Mouse (Mus musculus) MEL (cell line): ENCODE data around the gene Atxn2. TPM values are rescaled to one million over a fixed set of nuclear protein-coding genes. Genes with fewer than 3 reads are reported as not detected.
"Not testable (repeated sequence)": the region's sequence is repeated elsewhere in the genome, so short reads cannot be mapped to it uniquely, and the experiment has no call there.

ENCODE experiments used
- DNase-seq: peaks from one replicate; pipeline ENCODE4 v3.0.0; 2011; ENCODE audit warnings: low read depth, low spot score
- H3K27ac ChIP-seq: 2 replicates; pipeline ENCODE4 v1.5.1; 2012; ENCODE audit warnings: low read depth, mild to moderate bottlenecking, control low read depth, low read length, moderate library complexity; ENCODE audit not compliant: control insufficient read depth
- H3K27me3 ChIP-seq, 2 experiments: fragments of 150-350 bp in 1 of 2; sonication (generic) in 1 of 2; 2 replicates each; pipeline ENCODE4 v1.6.1; 2012; ENCODE audit warnings: low read length in 2 of 2, mild to moderate bottlenecking in 2 of 2, improper control_type of control experiment in 1 of 2, moderate library complexity in 1 of 2; ENCODE audit not compliant: insufficient read depth in 2 of 2, control insufficient read depth in 1 of 2
- H3K36me3 ChIP-seq, 2 experiments: 2 replicates each; pipeline ENCODE4 v1.6.1; 2012 to 2014; ENCODE audit warnings: low read length in 2 of 2, improper control_type of control experiment in 1 of 2, inconsistent platforms in 1 of 2, mild to moderate bottlenecking in 1 of 2; ENCODE audit not compliant: insufficient read depth in 2 of 2, control insufficient read depth in 1 of 2
- H3K4me1 ChIP-seq, 2 experiments: fragments of 150-350 bp in 1 of 2; sonication (generic) in 1 of 2; 2 replicates each; pipeline ENCODE4 v1.6.1; 2012; ENCODE audit warnings: low read length in 2 of 2, improper control_type of control experiment in 1 of 2, mild to moderate bottlenecking in 1 of 2; ENCODE audit not compliant: insufficient read depth in 2 of 2, control insufficient read depth in 1 of 2
- H3K4me3 ChIP-seq, 2 experiments: fragments of 150-350 bp in 1 of 2; sonication (generic) in 1 of 2; 2 replicates each; pipeline ENCODE4 v1.5.1; 2012; ENCODE audit warnings: low read depth in 2 of 2, low read length in 2 of 2, mild to moderate bottlenecking in 2 of 2, moderate library complexity in 2 of 2, control low read depth in 1 of 2, improper control_type of control experiment in 1 of 2; ENCODE audit not compliant: control insufficient read depth in 1 of 2, insufficient read depth in 1 of 2
- H3K79me2 ChIP-seq: 2 replicates; pipeline ENCODE4 v1.6.1; 2012; ENCODE audit warnings: mild to moderate bottlenecking, low read length, moderate library complexity; ENCODE audit not compliant: control insufficient read depth, poor library complexity, insufficient read depth
- H3K9ac ChIP-seq: 2 replicates; pipeline ENCODE4 v1.6.1; 2012; ENCODE audit warnings: low read depth, mild to moderate bottlenecking, control low read depth, low read length, moderate library complexity; ENCODE audit not compliant: control insufficient read depth, poor library complexity, severe bottlenecking
- H3K9me3 ChIP-seq: fragments of 150-350 bp; sonication (generic); replicated peaks from 2 replicates; pipeline ENCODE4 v1.6.1; 2012; ENCODE audit warnings: mild to moderate bottlenecking, low read length, improper control_type of control experiment, moderate library complexity; ENCODE audit not compliant: insufficient read depth
- BHLHE40 ChIP-seq: IDR thresholded peaks from 2 replicates; pipeline ENCODE4 v1.6.1; 2012; ENCODE audit warnings: low read depth, mild to moderate bottlenecking, inconsistent platforms, low read length, improper control_type of control experiment, borderline replicate concordance
- E2F4 ChIP-seq: IDR thresholded peaks from 2 replicates; pipeline ENCODE4 v1.6.1; 2011; ENCODE audit warnings: low read depth, low read length, improper control_type of control experiment, borderline replicate concordance
- ETS1 ChIP-seq: IDR thresholded peaks from 2 replicates; pipeline ENCODE4 v1.6.1; 2012; ENCODE audit warnings: low read depth, mild to moderate bottlenecking, inconsistent platforms, low read length, improper control_type of control experiment, moderate library complexity
- MAFK ChIP-seq: IDR thresholded peaks from 2 replicates; pipeline ENCODE4 v1.6.1; 2011; ENCODE audit warnings: low read depth, mild to moderate bottlenecking, low read length, improper control_type of control experiment, borderline replicate concordance
- MEF2A ChIP-seq: IDR thresholded peaks from 2 replicates; pipeline ENCODE4 v1.6.1; 2014; ENCODE audit warnings: low read depth, mild to moderate bottlenecking, inconsistent platforms, low read length, improper control_type of control experiment; ENCODE audit not compliant: poor library complexity, insufficient replicate concordance, severe bottlenecking; ENCODE audit errors: extremely low read depth
- POLR2AphosphoS5 ChIP-seq: IDR thresholded peaks from 2 replicates; pipeline ENCODE4 v1.6.1; 2012; ENCODE audit warnings: low read depth, borderline replicate concordance, mild to moderate bottlenecking, inconsistent platforms, low read length, moderate library complexity, mixed read lengths
- SMC3 ChIP-seq: IDR thresholded peaks from 2 replicates; pipeline ENCODE4 v1.6.1; 2011; ENCODE audit warnings: low read depth, low read length, improper control_type of control experiment
- TCF12 ChIP-seq: IDR thresholded peaks from 2 replicates; pipeline ENCODE4 v1.6.1; 2014; ENCODE audit warnings: low read depth, mild to moderate bottlenecking, inconsistent platforms, low read length, improper control_type of control experiment, moderate library complexity
- ZC3H11A ChIP-seq: IDR thresholded peaks from 2 replicates; pipeline ENCODE4 v1.6.1; 2012; ENCODE audit warnings: low read depth, mild to moderate bottlenecking, inconsistent platforms, low read length, improper control_type of control experiment
- ZKSCAN1 ChIP-seq: IDR thresholded peaks from 2 replicates; pipeline ENCODE4 v1.6.1; 2012; ENCODE audit warnings: low read depth, mild to moderate bottlenecking, inconsistent platforms, low read length, improper control_type of control experiment, moderate library complexity
- ZNF384 ChIP-seq: IDR thresholded peaks from 2 replicates; pipeline ENCODE4 v1.6.1; 2012; ENCODE audit warnings: low read depth, mild to moderate bottlenecking, inconsistent platforms, low read length, improper control_type of control experiment
- polyA plus RNA-seq, 2 experiments: library from polyadenylated mRNA; stranded (reverse) in 1 of 2; unstranded in 1 of 2; fragments of >175 nt in 1 of 2; fragments of >200 nt in 1 of 2; gene quantifications; 2 replicates each; pipeline versions ENCODE4 v1.2.1 to v1.2.4; 2012; ENCODE audit warnings: low replicate concordance in 2 of 2, low read depth in 1 of 2; ENCODE audit not compliant: insufficient read length in 2 of 2, insufficient read depth in 1 of 2, missing spikeins in 1 of 2
- total RNA-seq: library from RNA; depleted of rRNA; stranded (reverse); fragments of 300-350 nt; gene quantifications from 2 replicates; pipeline ENCODE4 v1.2.3, GENCODE M21; 2012

Atxn2 gene
- total and polyA plus RNA-seq, 3 experiments = 16.3 to 476 (median 85.4) TPM

DNA sequence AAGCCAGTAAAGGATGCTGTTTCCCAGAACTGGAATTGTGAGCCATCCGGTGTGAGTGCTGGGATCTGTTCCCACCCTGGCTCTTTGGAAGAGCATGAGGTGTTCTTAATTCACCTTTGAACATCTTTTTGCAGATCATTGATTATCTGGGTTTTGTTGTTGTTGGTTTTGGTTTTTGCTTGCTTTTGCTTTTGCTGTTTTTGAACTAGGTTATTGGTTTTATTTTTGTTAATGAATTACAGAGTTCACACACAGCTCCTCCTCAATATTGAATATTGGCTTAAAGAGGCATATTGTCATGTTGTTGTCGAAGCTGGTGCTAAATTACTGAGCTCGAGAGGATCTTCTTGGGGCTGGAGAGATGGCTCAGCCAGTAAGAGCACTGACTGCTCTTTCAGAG is 25.5 kb downstream of the Atxn2 start:
- Histone ChIP-seq H3K4me1 (no peaks in the 10 kb centered on the region), H3K4me3 (no peak overlapping the region), H3K27ac (no peak overlapping the region), H3K79me2 (peaks cover 17% of the 10 kb centered on the region), H3K9me3 (no peaks in the 10 kb centered on the region), H3K36me3 (peaks cover 0 to 5% of the 10 kb centered on the region in 2 experiments; a peak in 2 of 4 replicates), H3K9ac (no peak overlapping the region), H3K27me3 (no peaks in the 10 kb centered on the region)
- no peak for TF ChIP-seq E2F4
- TF ChIP-seq ETS1 = no peak
- no peak for TF ChIP-seq ZKSCAN1
- no peak for TF ChIP-seq MAFK
- DNase-seq = no peak

GRCm38 (mm10) chr5:121738162-121738561 is 27.0 kb downstream of the Atxn2 start:
- not testable (repeated sequence) for H3K4me3 ChIP-seq, H3K9ac ChIP-seq, H3K27me3 ChIP-seq, H3K9me3 ChIP-seq, H3K4me1 ChIP-seq, H3K27ac ChIP-seq
- TF ChIP-seq ZNF384 = peak; percentile 51; the same call in 1 of the 2 replicates
- TF ChIP-seq, all 39 proteins: peak for 1; not testable (repeated sequence) for 38
- DNase-seq, H3K36me3 ChIP-seq: not testable (repeated sequence)
- H3K79me2 ChIP-seq = peaks cover 14% of the 10 kb centered on the region

GRCm38 (mm10) chr5:121738576-121739191 is 27.5 kb downstream of the Atxn2 start:
- no peaks in the 10 kb centered on the region for H3K4me1 ChIP-seq
- H3K36me3 ChIP-seq = peaks cover 0 to 5% of the 10 kb centered on the region in 2 experiments; a peak in 2 of 4 replicates
- DNase-seq = no peak
- H3K9ac ChIP-seq = no peak overlapping the region
- H3K9me3 ChIP-seq = no peaks in the 10 kb centered on the region
- no peak overlapping the region for H3K4me3 ChIP-seq
- H3K27me3 ChIP-seq = no peaks in the 10 kb centered on the region
- no peak for TF ChIP-seq ETS1
- TF ChIP-seq SMC3 = no peak
- TF ChIP-seq BHLHE40 = no peak
- no peak for TF ChIP-seq TCF12
- TF ChIP-seq POLR2AphosphoS5 = no peak
- no peak for TF ChIP-seq ZC3H11A
- TF ChIP-seq MEF2A = no peak
- H3K27ac ChIP-seq = no peak overlapping the region
- H3K79me2 ChIP-seq = peaks cover 18% of the 10 kb centered on the region
